Comparison of ENCODE assay signal across 8 mouse cellular contexts in the genomic region with DNA sequence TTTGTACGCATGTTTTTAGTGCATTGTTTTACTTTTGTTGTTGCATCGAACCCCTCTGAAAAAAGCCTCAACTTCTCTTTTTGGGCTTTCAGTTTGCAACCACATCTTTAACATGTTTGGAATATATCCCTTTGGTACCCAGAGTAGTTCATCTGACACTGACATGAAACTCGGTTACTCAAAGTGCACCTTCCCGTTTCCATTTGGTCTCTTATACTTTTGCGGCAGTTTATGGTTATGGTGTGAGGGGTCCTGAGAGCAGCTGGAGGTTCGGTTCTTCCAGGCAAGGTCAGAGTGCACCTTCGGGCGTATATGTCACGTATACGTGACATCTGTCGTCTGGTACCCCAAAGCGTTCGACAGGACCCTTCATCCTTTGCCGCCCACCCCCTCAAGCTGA. TPM values are rescaled to one million over a fixed set of nuclear protein-coding genes. Genes with fewer than 3 reads are reported as not detected.
DNase-seq lines count a peak whose midpoint lies in the region; ATAC-seq and TF ChIP-seq lines count a peak whose summit lies in the region.

No protein-coding gene starts in this region.

- H3K4me3 ChIP-seq in cerebellum, adult 2 months (replicated peaks; ENCODE audit: insufficient read depth, low read depth, low read length), result peak overlapping the region; percentile 92
- H3K4me3 ChIP-seq in thymus, adult 2 months (ENCODE audit: control insufficient read depth, insufficient read depth, low read length), result peak overlapping the region; percentile 84
- peak overlapping the region; percentile 77 for H3K4me3 ChIP-seq in liver, embryonic 13.5 days (replicated peaks)
- peak overlapping the region; percentile 61 for H3K4me3 ChIP-seq in stomach, postnatal 0 days (ENCODE audit: low read depth, low read length)

- peak overlapping the region; percentile 93 for H3K4me2 ChIP-seq in liver, embryonic 13.5 days
- peak overlapping the region; percentile 92 for H3K4me2 ChIP-seq in stomach, postnatal 0 days (replicated peaks; ENCODE audit: low read depth)

- peak overlapping the region; percentile 87 for H3K27ac ChIP-seq in cerebellum, adult 2 months (ENCODE audit: insufficient read depth, low read length)
- no peak overlapping the region for H3K27ac ChIP-seq in thymus, adult 2 months (ENCODE audit: control insufficient read depth, insufficient read depth, low read length)
- H3K27ac ChIP-seq in liver, embryonic 13.5 days, result no peak overlapping the region
- no peak overlapping the region for H3K27ac ChIP-seq in stomach, postnatal 0 days (replicated peaks)

- H3K9ac ChIP-seq in liver, embryonic 13.5 days, result peak overlapping the region; percentile 80
- H3K9ac ChIP-seq in stomach, postnatal 0 days (ENCODE audit: low read length), result no peak overlapping the region

- no peak for TF ChIP-seq POLR2A in cerebellum, adult 2 months (IDR thresholded peaks at IDR 0.05; ENCODE audit: borderline replicate concordance, insufficient read depth, low read length)
- no peak for TF ChIP-seq POLR2A in thymus, adult 2 months (IDR thresholded peaks at IDR 0.05; ENCODE audit: control insufficient read depth, extremely low read depth, insufficient read depth, low read length, poor library complexity)

- no peaks in the 10 kb centered on the region for H3K4me1 ChIP-seq in cerebellum, adult 2 months (ENCODE audit: control insufficient read depth, insufficient read depth, low read length)
- peaks cover 9% of the 10 kb centered on the region for H3K4me1 ChIP-seq in thymus, adult 2 months (replicated peaks; ENCODE audit: control insufficient read depth, insufficient read depth, low read length)
- H3K4me1 ChIP-seq in liver, embryonic 13.5 days (replicated peaks), result peaks cover 30% of the 10 kb centered on the region
- no peaks in the 10 kb centered on the region for H3K4me1 ChIP-seq in stomach, postnatal 0 days (replicated peaks; ENCODE audit: control insufficient read depth, insufficient read depth)

- H3K27me3 ChIP-seq in cerebellum, adult 2 months (ENCODE audit: control insufficient read depth, insufficient read depth, low read length), result no peaks in the 10 kb centered on the region
- no peaks in the 10 kb centered on the region for H3K27me3 ChIP-seq in thymus, adult 2 months (ENCODE audit: control insufficient read depth, insufficient read depth, low read length)
- peaks cover 84% of the 10 kb centered on the region for H3K27me3 ChIP-seq in liver, embryonic 13.5 days
- H3K27me3 ChIP-seq in stomach, postnatal 0 days (ENCODE audit: control insufficient read depth, insufficient read depth, low read length), result peaks cover 9% of the 10 kb centered on the region

- no peak for DNase-seq in cerebellum, adult 2 months
- DNase-seq in cerebellum, postnatal 36 days, result no peak
- DNase-seq in thymus, adult 2 months, result no peak
- no peak for DNase-seq in thymus, postnatal 14 days
- no peak for DNase-seq in liver, embryonic 13.5 days
- DNase-seq in stomach, postnatal 0 days (ENCODE audit: low spot score), result no peak
- DNase-seq in right cerebral cortex, adult 2 months (ENCODE audit: low spot score in 2 of 2), result no peak

- H3K36me3 ChIP-seq in thymus, adult 2 months (ENCODE audit: control insufficient read depth, insufficient read depth, low read length), result no peaks in the 10 kb centered on the region
- no peaks in the 10 kb centered on the region for H3K36me3 ChIP-seq in liver, embryonic 13.5 days
- no peaks in the 10 kb centered on the region for H3K36me3 ChIP-seq in stomach, postnatal 0 days (ENCODE audit: control insufficient read depth, insufficient read depth, low read length)

- TF ChIP-seq EP300 in stomach, postnatal 0 days (optimal IDR thresholded peaks at IDR 0.05), result no peak

- no peaks in the 10 kb centered on the region for H3K9me3 ChIP-seq in liver, embryonic 13.5 days (replicated peaks)
- H3K9me3 ChIP-seq in stomach, postnatal 0 days (ENCODE audit: control insufficient read depth, low read length), result no peaks in the 10 kb centered on the region

- WGBS in cerebellum, adult 2 months, result 20% methylated on average over 14 of the region's 14 CpGs
- 13% methylated on average over 14 of the region's 14 CpGs for WGBS in thymus, adult 2 months
- WGBS in liver, embryonic 13.5 days (ENCODE audit: insufficient replicate concordance), result 16% methylated on average over 14 of the region's 14 CpGs
- WGBS in stomach, postnatal 0 days, result 19% methylated on average over 14 of the region's 14 CpGs

- ATAC-seq in liver, embryonic 13.5 days (ENCODE audit: low read depth), result no peak
- ATAC-seq in stomach, postnatal 0 days (ENCODE audit: low FRiP score, low TSS enrichment), result no peak
- ATAC-seq in activated CD4-positive, CD25-positive, alpha-beta regulatory T cell, adult 4 months, result no peak

- no peak for TF ChIP-seq CTCF in cerebellum, adult 2 months (IDR thresholded peaks at IDR 0.05; ENCODE audit: borderline replicate concordance, insufficient read depth, low read depth, low read length)
- TF ChIP-seq CTCF in thymus, adult 2 months (IDR thresholded peaks at IDR 0.05; ENCODE audit: borderline replicate concordance, control insufficient read depth, extremely low read depth, insufficient read depth, low read length, poor library complexity), result no peak
- no peak for TF ChIP-seq CTCF in stomach, postnatal 0 days (IDR thresholded peaks at IDR 0.05; ENCODE audit: low read depth)

RNA-seq across cellular contexts. Expression of a gene that starts 0.3 kb away (rescaled TPM):
- 41.0 and 48.2 TPM in 2 replicates for polyA plus RNA-seq in cerebellum, adult 2 months (2012; rRNA removed)
- 38.2 and 43.2 TPM in 2 replicates for polyA plus RNA-seq in thymus, adult 2 months (2012; rRNA removed)
- polyA plus RNA-seq in liver, embryonic 13.5 days (2015; fragmentation: Nextera tagmentation; extraction: Ambion mirVana), result 1.3 and 1.7 TPM in 2 replicates
- 16.1 and 17.5 TPM in 2 replicates for polyA plus RNA-seq in stomach, postnatal 0 days (2015; fragmentation: Nextera tagmentation; extraction: Ambion mirVana)
- 1 to 10 TPM; 4.8 to 4.9 TPM for polyA plus RNA-seq in activated CD4-positive, CD25-positive, alpha-beta regulatory T cell, adult 4 months (2017; shearing (Covaris generic))

RNA-seq across cellular contexts. Expression of a gene that starts 10.5 kb away (rescaled TPM):
- polyA plus RNA-seq in cerebellum, adult 2 months (2012; rRNA removed), result 114 and 118 TPM in 2 replicates
- 80.0 and 82.6 TPM in 2 replicates for polyA plus RNA-seq in thymus, adult 2 months (2012; rRNA removed)
- polyA plus RNA-seq in liver, embryonic 13.5 days (2015; fragmentation: Nextera tagmentation; extraction: Ambion mirVana), result 148 and 156 TPM in 2 replicates
- 134 and 135 TPM in 2 replicates for polyA plus RNA-seq in stomach, postnatal 0 days (2015; fragmentation: Nextera tagmentation; extraction: Ambion mirVana)
- 100 to 1,000 TPM; 111 to 135 TPM for polyA plus RNA-seq in activated CD4-positive, CD25-positive, alpha-beta regulatory T cell, adult 4 months (2017; shearing (Covaris generic))

RNA-seq across cellular contexts. Expression of a gene that starts 17.3 kb away (rescaled TPM):
- polyA plus RNA-seq in cerebellum, adult 2 months (2012; rRNA removed), result 6.2 and 6.7 TPM in 2 replicates
- polyA plus RNA-seq in thymus, adult 2 months (2012; rRNA removed), result 30.9 and 33.1 TPM in 2 replicates
- 56.2 and 58.8 TPM in 2 replicates for polyA plus RNA-seq in liver, embryonic 13.5 days (2015; fragmentation: Nextera tagmentation; extraction: Ambion mirVana)
- polyA plus RNA-seq in stomach, postnatal 0 days (2015; fragmentation: Nextera tagmentation; extraction: Ambion mirVana), result 30.9 and 32.5 TPM in 2 replicates
- polyA plus RNA-seq in activated CD4-positive, CD25-positive, alpha-beta regulatory T cell, adult 4 months (2017; shearing (Covaris generic)), result 1 to 10 TPM; 1.6 TPM

RNA-seq across cellular contexts. Expression of a gene that starts 22.6 kb away (rescaled TPM):
- polyA plus RNA-seq in cerebellum, adult 2 months (2012; rRNA removed), result 39.5 and 41.3 TPM in 2 replicates
- 10.0 and 11.5 TPM in 2 replicates for polyA plus RNA-seq in thymus, adult 2 months (2012; rRNA removed)
- 11.1 and 13.8 TPM in 2 replicates for polyA plus RNA-seq in liver, embryonic 13.5 days (2015; fragmentation: Nextera tagmentation; extraction: Ambion mirVana)
- 65.4 and 66.3 TPM in 2 replicates for polyA plus RNA-seq in stomach, postnatal 0 days (2015; fragmentation: Nextera tagmentation; extraction: Ambion mirVana)
- 10 to 100 TPM; 12.9 to 25.7 TPM for polyA plus RNA-seq in activated CD4-positive, CD25-positive, alpha-beta regulatory T cell, adult 4 months (2017; shearing (Covaris generic))

RNA-seq across cellular contexts. Expression of a gene that starts 25.7 kb away (rescaled TPM):
- 21.3 and 22.8 TPM in 2 replicates for polyA plus RNA-seq in cerebellum, adult 2 months (2012; rRNA removed)
- polyA plus RNA-seq in thymus, adult 2 months (2012; rRNA removed), result 38.0 and 40.1 TPM in 2 replicates
- 2.9 and 3.7 TPM in 2 replicates for polyA plus RNA-seq in liver, embryonic 13.5 days (2015; fragmentation: Nextera tagmentation; extraction: Ambion mirVana)
- 10.9 and 12.4 TPM in 2 replicates for polyA plus RNA-seq in stomach, postnatal 0 days (2015; fragmentation: Nextera tagmentation; extraction: Ambion mirVana)
- polyA plus RNA-seq in activated CD4-positive, CD25-positive, alpha-beta regulatory T cell, adult 4 months (2017; shearing (Covaris generic)), result 10 to 100 TPM; 10.5 to 13.5 TPM
